Mouse (Mus musculus) stomach, embryonic 15.5 days (tissue): ENCODE measurements around the gene Arhgap23. TPM values are rescaled to one million over a fixed set of nuclear protein-coding genes. Genes with fewer than 3 reads are reported as not detected.

Source experiments
- ATAC-seq: fragments of 200-750 bp; cut with Nextera tagmentation; 2 replicates; pipeline ENCODE4 v1.8.0; 2017; ENCODE audit warnings: low read depth, moderate number of reproducible peaks, moderate TSS enrichment; ENCODE audit not compliant: insufficient read depth, low FRiP score
- H3K27ac ChIP-seq: fragments of 300-500 bp; sonication (generic); 2 replicates; pipeline ENCODE4 v1.5.1; 2015; ENCODE audit warnings: mild to moderate bottlenecking, inconsistent platforms
- H3K27me3 ChIP-seq: fragments of 300-500 bp; sonication (generic); replicated peaks from 2 replicates; pipeline ENCODE4 v1.6.1; 2015; ENCODE audit warnings: inconsistent platforms
- H3K36me3 ChIP-seq: fragments of 300-500 bp; sonication (generic); 2 replicates; pipeline ENCODE4 v1.6.1; 2015; ENCODE audit warnings: inconsistent platforms
- H3K4me1 ChIP-seq: fragments of 300-500 bp; sonication (generic); 2 replicates; pipeline ENCODE4 v1.6.1; 2015; ENCODE audit warnings: inconsistent platforms
- H3K4me2 ChIP-seq: fragments of 300-500 bp; sonication (generic); 2 replicates; pipeline ENCODE4 v1.6.1; 2015; ENCODE audit warnings: mild to moderate bottlenecking, inconsistent platforms
- H3K4me3 ChIP-seq: fragments of 300-500 bp; sonication (generic); replicated peaks from 2 replicates; pipeline ENCODE4 v1.5.1; 2015; ENCODE audit warnings: inconsistent platforms
- H3K9ac ChIP-seq: fragments of 300-500 bp; sonication (generic); 2 replicates; pipeline ENCODE4 v1.6.1; 2015; ENCODE audit warnings: inconsistent platforms
- H3K9me3 ChIP-seq: fragments of 300-500 bp; sonication (generic); 2 replicates; pipeline ENCODE4 v1.6.1; 2016; ENCODE audit warnings: inconsistent platforms
- WGBS: fragments of 180-500 bp; shearing (Covaris S2); methylation state at CpG from one replicate; pipeline ENCODE4 v1.1.7; 2015; 5-methylcytosine and 5-hydroxymethylcytosine counted together
- polyA plus RNA-seq: library from polyadenylated mRNA; unstranded; fragments of >200 nt; fragmentation: Nextera tagmentation; extraction: Ambion mirVana; gene quantifications from 2 replicates; pipeline ENCODE4 v1.2.1, GENCODE M21; 2015

Gene Arhgap23
- 6.1 and 6.2 TPM in 2 replicates for polyA plus RNA-seq

DNA sequence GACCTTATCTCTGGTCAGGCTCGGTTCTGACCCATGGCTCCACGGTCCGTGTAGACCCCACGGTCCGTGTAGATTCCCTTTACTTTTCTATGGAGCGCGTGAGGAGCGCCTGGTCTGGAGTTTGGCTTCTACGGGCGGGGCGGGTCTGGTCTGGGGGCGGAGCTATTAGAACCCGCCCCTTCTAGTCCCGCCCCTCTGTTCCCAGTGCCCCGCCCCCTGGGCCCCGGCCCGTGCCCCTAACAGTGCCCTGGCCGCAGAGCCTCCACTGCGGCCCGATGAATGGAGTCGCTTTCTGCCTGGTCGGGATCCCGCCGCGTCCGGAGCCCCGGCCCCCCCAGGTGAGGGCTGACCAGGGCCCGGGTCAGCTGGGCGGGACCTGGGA, at the start of gene Arhgap23:
Gene Arhgap23, plus strand, starts transcription at position 204 of the 382 bp plus-strand sequence.
- WGBS = under 1% methylated on average over 29 of the region's 29 CpGs
- peak within 1 kb of the TSS; percentile 84 for H3K4me2 ChIP-seq
- peak; percentile 86 for ATAC-seq
- no peaks in the 10 kb centered on the region for H3K9me3 ChIP-seq
- H3K27ac ChIP-seq = peak within 1 kb of the TSS; percentile 83
- H3K27me3 ChIP-seq = no peaks in the 10 kb centered on the region
- H3K4me1 ChIP-seq = peaks cover 37% of the 10 kb centered on the region
- peak within 1 kb of the TSS; percentile 79 for H3K9ac ChIP-seq
- H3K4me3 ChIP-seq = peak within 1 kb of the TSS; percentile 92
- no peaks in the 10 kb centered on the region for H3K36me3 ChIP-seq

GRCm38 (mm10) chr11:97365556-97365955, 49.8 kb upstream of the Arhgap23 start:
- WGBS = 57% methylated on average over 1 of the region's 1 CpGs
- no peaks in the 10 kb centered on the region for H3K36me3 ChIP-seq

GRCm38 (mm10) chr11:97368501-97368900, 46.8 kb upstream of the Arhgap23 start:
- no peaks in the 10 kb centered on the region for H3K27me3 ChIP-seq
- no peaks in the 10 kb centered on the region for H3K36me3 ChIP-seq
- WGBS = 82% methylated on average over 5 of the region's 5 CpGs
- H3K27ac ChIP-seq = no peak overlapping the region
- H3K4me3 ChIP-seq = no peak overlapping the region
- no peak for ATAC-seq
- H3K4me1 ChIP-seq = peaks cover 19% of the 10 kb centered on the region
- no peak overlapping the region for H3K9ac ChIP-seq
- no peak overlapping the region for H3K4me2 ChIP-seq
- no peaks in the 10 kb centered on the region for H3K9me3 ChIP-seq

More at GRCm38 (mm10) chr11:97365556-97365955, 49.8 kb upstream of the Arhgap23 start:
- H3K4me1 ChIP-seq = peaks cover 23% of the 10 kb centered on the region
- no peak overlapping the region for H3K4me3 ChIP-seq
- no peaks in the 10 kb centered on the region for H3K9me3 ChIP-seq
- no peaks in the 10 kb centered on the region for H3K27me3 ChIP-seq
- H3K27ac ChIP-seq = no peak overlapping the region
- peak overlapping the region; percentile 87; the same call in 1 of the 2 replicates for H3K4me2 ChIP-seq
- no peak for ATAC-seq
- no peak overlapping the region for H3K9ac ChIP-seq

- Histone ChIP-seq H3K27me3 (no peaks in the 10 kb centered on the region), H3K27ac (no peak overlapping the region), H3K4me2 (no peak overlapping the region), H3K9me3 (no peaks in the 10 kb centered on the region), H3K4me1 (peaks cover 3% of the 10 kb centered on the region; the same call in 1 of the 2 replicates), H3K4me3 (no peak overlapping the region), H3K36me3 (0 out of 2 replicates have a peak, but pooled peaks cover 8% of the 10 kb centered on the region), H3K9ac (no peak overlapping the region)
- 72% methylated on average over 7 of the region's 7 CpGs for WGBS
- no peak for ATAC-seq
Measured at GRCm38 (mm10) chr11:97370329-97371091, 44.8 kb upstream of the Arhgap23 start.

DNA sequence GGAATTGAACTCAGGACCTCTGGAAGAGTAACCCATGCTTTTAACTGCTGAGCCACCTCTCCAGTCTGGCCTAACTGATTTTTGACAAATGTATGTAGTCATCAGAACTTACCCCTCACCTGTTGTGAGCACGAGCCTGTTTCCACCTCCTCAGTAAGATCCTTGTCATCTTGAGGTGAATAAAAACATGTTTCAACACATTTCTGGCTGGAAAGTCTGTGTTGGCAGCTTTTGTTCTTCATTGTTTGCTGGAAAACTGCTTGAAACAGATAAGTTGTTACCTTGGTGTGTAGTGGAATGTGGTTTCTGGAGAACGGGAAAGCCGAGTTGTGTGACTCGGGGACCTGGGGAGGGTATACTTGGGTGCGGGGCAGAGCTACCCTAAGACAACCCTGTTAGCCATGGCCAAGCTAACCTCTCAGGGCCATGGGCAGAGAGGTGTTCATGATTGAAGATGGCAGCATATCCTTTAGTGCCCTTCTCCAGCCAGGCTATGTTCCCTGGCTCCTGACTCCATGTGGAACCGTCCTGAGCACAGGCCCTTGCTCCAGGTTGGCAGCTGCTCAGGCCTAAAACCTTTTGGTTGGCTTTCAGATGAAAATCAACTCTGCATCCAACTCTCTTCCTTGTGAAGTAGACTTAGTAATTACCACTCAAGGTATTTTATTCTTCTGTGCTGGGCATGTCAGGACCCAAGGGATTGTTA, 43.0 kb upstream of the Arhgap23 start:
- Histone ChIP-seq H3K9me3 (no peaks in the 10 kb centered on the region), H3K4me3 (no peak overlapping the region), H3K27me3 (no peaks in the 10 kb centered on the region), H3K27ac (no peak overlapping the region), H3K9ac (no peak overlapping the region), H3K4me1 (no peaks in the 10 kb centered on the region), H3K4me2 (no peak overlapping the region), H3K36me3 (peaks cover 12% of the 10 kb centered on the region; the same call in 1 of the 2 replicates)
- 79% methylated on average over 6 of the region's 6 CpGs for WGBS
- ATAC-seq = no peak

- no peak overlapping the region for H3K4me3 ChIP-seq
- peaks cover 20% of the 10 kb centered on the region; the same call in 1 of the 2 replicates for H3K36me3 ChIP-seq
- H3K4me1 ChIP-seq = no peaks in the 10 kb centered on the region
- no peaks in the 10 kb centered on the region for H3K27me3 ChIP-seq
- H3K4me2 ChIP-seq = no peak overlapping the region
- no peak overlapping the region for H3K27ac ChIP-seq
- H3K9ac ChIP-seq = no peak overlapping the region
- WGBS = 84% methylated on average over 2 of the region's 2 CpGs
- no peak for ATAC-seq
- H3K9me3 ChIP-seq = no peaks in the 10 kb centered on the region
Measured at GRCm38 (mm10) chr11:97373402-97373801, 41.9 kb upstream of the Arhgap23 start.

DNA sequence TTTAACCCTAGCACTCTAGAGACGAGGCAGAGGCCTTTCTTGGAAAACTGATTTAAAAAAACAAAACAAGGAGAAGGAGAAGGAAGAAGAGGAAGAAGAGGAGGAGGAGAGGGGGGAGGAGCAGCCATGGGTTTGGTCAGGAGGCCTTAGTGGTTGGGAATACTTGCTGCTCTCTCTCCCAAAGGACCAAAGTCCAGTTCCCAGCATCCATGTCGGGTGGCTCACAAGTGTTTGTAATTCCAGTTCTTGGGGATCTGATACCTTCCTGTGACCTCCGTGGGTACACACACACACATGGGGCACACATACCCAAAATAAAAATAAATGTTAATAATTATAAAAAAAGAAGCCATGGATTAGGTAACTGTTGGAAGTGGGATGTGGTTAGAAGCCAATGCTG, 35.3 kb upstream of the Arhgap23 start:
- no peak overlapping the region for H3K4me2 ChIP-seq
- H3K27me3 ChIP-seq = no peaks in the 10 kb centered on the region
- no peaks in the 10 kb centered on the region for H3K9me3 ChIP-seq
- H3K9ac ChIP-seq = no peak overlapping the region
- no peak overlapping the region for H3K4me3 ChIP-seq
- ATAC-seq = no peak
- no peak overlapping the region for H3K27ac ChIP-seq
- WGBS = 69% methylated on average over 3 of the region's 3 CpGs
- no peaks in the 10 kb centered on the region for H3K4me1 ChIP-seq
- H3K36me3 ChIP-seq = peaks cover 24% of the 10 kb centered on the region

DNA sequence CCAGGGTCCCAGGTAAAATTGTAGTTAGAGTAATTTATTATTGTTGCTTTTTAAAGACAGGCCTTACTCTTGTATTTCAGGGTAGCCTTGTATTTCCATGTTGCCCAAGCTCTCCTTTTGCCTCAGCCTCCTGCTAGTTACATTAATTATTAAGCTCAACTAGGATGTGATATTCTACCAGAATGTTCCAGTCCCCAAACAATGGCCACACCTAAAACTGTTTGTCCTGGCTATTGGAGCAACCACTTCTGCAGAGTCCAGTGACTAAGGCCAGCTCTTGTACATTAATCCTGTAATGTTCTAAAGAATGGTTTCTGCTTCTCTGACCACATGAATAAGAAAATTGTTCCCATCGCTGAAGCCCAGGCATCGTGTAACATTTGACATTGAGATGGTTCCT, 32.3 kb upstream of the Arhgap23 start:
- no peak overlapping the region for H3K4me3 ChIP-seq
- H3K27me3 ChIP-seq = no peaks in the 10 kb centered on the region
- 94% methylated on average over 2 of the region's 2 CpGs for WGBS
- no peak overlapping the region for H3K9ac ChIP-seq
- H3K4me2 ChIP-seq = no peak overlapping the region
- H3K36me3 ChIP-seq = peaks cover 10% of the 10 kb centered on the region
- no peak overlapping the region for H3K27ac ChIP-seq
- H3K9me3 ChIP-seq = no peaks in the 10 kb centered on the region
- no peak for ATAC-seq
- H3K4me1 ChIP-seq = no peaks in the 10 kb centered on the region

- Histone ChIP-seq H3K4me3 (no peak overlapping the region), H3K27ac (no peak overlapping the region), H3K4me2 (no peak overlapping the region), H3K27me3 (no peaks in the 10 kb centered on the region), H3K9ac (no peak overlapping the region), H3K9me3 (no peaks in the 10 kb centered on the region), H3K36me3 (peaks cover 9% of the 10 kb centered on the region), H3K4me1 (no peaks in the 10 kb centered on the region)
- ATAC-seq = no peak
- WGBS = 44% methylated on average over 2 of the region's 2 CpGs
Measured at GRCm38 (mm10) chr11:97383764-97384163, 31.6 kb upstream of the Arhgap23 start.

- Histone ChIP-seq H3K9me3 (no peaks in the 10 kb centered on the region), H3K27me3 (no peaks in the 10 kb centered on the region), H3K4me1 (0 out of 2 replicates have a peak, but pooled peaks cover 2% of the 10 kb centered on the region), H3K4me2 (no peak overlapping the region), H3K27ac (no peak overlapping the region), H3K36me3 (peaks cover 11% of the 10 kb centered on the region), H3K9ac (no peak overlapping the region), H3K4me3 (no peak overlapping the region)
- no peak for ATAC-seq
- WGBS = 93% methylated on average over 2 of the region's 2 CpGs
Measured at GRCm38 (mm10) chr11:97387811-97388210, 27.5 kb upstream of the Arhgap23 start.

DNA sequence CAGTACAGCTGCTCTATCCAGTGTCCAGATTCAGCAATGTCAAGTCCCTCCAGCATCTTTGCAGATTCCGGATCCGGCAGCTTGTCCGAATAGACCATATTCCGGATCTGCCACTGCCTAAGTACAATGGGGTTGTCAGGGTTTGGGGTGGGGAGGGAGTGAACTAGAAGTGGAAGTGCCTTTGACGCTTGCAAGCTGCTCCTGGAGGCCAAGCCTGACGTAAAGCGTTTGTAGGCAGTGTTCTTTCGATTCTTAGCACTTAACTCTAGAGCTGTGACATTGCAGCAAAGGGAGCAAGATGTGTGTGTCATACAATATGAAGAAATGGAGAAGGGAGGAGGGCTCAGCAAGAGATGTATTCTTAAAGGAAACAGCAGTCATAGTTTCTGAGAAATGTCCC, 26.2 kb upstream of the Arhgap23 start:
- Histone ChIP-seq H3K36me3 (peaks cover 8% of the 10 kb centered on the region), H3K4me3 (no peak overlapping the region)
- no peak for ATAC-seq

GRCm38 (mm10) chr11:97393658-97394057, 21.7 kb upstream of the Arhgap23 start:
- Histone ChIP-seq H3K27ac (no peak overlapping the region), H3K9me3 (no peaks in the 10 kb centered on the region), H3K4me3 (no peak overlapping the region), H3K4me2 (no peak overlapping the region), H3K9ac (no peak overlapping the region), H3K36me3 (peaks cover 21% of the 10 kb centered on the region), H3K4me1 (0 out of 2 replicates have a peak, but pooled peaks cover 2% of the 10 kb centered on the region), H3K27me3 (no peaks in the 10 kb centered on the region)
- 61% methylated on average over 11 of the region's 11 CpGs for WGBS
- ATAC-seq = no peak

More for the DNA sequence above, 26.2 kb upstream of the Arhgap23 start:
- Histone ChIP-seq H3K27me3 (no peaks in the 10 kb centered on the region), H3K4me1 (0 out of 2 replicates have a peak, but pooled peaks cover 2% of the 10 kb centered on the region), H3K9ac (no peak overlapping the region), H3K27ac (no peak overlapping the region), H3K9me3 (no peaks in the 10 kb centered on the region), H3K4me2 (no peak overlapping the region)
- 80% methylated on average over 8 of the region's 8 CpGs for WGBS
